Mouse (Mus musculus) naive thymus-derived CD4-positive, alpha-beta T cell, adult 5 months (primary cell): ENCODE measurements around the gene Lrrc17. TPM values are rescaled to one million over a fixed set of nuclear protein-coding genes. Genes with fewer than 3 reads are reported as not detected.

Source experiments
- polyA plus RNA-seq: library from polyadenylated mRNA; unstranded; fragments of 100-300 nt; shearing (Covaris generic); gene quantifications from one replicate; pipeline ENCODE4 v1.2.1, GENCODE M21; 2017

The Lrrc17 gene
- not detected for polyA plus RNA-seq

DNA sequence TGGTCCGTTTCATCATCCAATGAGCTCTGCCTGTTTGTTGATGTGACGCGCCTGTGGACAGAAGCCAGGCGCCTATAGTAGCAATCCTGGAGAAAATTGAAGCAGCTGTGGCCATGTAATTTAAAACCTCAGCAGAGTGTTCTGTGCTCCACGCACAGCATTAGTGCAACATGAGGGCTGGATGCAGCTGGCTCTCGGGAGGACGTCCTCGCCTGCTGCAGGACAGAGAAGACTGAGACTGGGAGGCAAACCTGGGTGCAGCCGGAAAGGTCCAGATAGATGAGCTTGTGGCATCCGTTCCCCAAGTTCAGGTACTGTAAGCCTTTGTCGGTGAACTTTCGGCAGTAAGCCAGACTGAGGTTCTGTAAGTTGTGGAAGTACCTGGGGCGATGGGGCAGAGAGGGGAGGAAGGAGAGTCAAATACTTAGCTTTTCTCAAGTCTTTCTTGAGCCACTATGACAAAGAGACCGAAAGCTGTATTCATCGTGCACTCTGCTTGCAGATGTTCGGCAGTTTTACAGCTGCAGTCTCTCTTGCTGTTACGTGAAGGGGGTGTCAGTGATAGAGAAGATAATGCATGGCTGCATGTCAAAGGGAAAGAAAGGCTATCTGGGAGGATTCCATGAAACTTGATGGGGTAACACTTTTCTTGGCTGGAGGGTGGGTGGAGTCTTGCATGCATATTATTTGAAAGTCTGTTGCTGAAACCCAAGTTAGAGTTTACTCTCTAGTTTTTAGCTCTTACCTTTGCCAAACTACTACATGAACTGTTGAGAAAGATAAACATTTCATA, at the start of gene Lrrc17:
Gene Lrrc17 (plus strand): TSS at position 151 of the 793 bp plus-strand sequence.

Other genes starting within 250 kb of the Lrrc17 start
- gene Fgl2, start 170.9 kb upstream of the Lrrc17 start, polyA plus RNA-seq, result not detected
- 0.19 TPM for gene Ccdc146, start 118.9 kb upstream of the Lrrc17 start, polyA plus RNA-seq
- gene Fam185a, start 118.6 kb upstream of the Lrrc17 start, polyA plus RNA-seq, result 3.1 TPM
- gene Fbxl13, start 102.1 kb downstream of the Lrrc17 start, polyA plus RNA-seq, result not detected
- gene Armc10, start 102.3 kb downstream of the Lrrc17 start, polyA plus RNA-seq, result 23.9 TPM
- gene Napepld, start 157.8 kb downstream of the Lrrc17 start, polyA plus RNA-seq, result 1.4 TPM
- gene Pmpcb, start 193.6 kb downstream of the Lrrc17 start, polyA plus RNA-seq, result 39.7 TPM
- gene Dnajc2, start 241.7 kb downstream of the Lrrc17 start, polyA plus RNA-seq, result 70.6 TPM
- 91.2 TPM for gene Psmc2, start 241.7 kb downstream of the Lrrc17 start, polyA plus RNA-seq